Mouse (Mus musculus): Measurements from ENCODE around the gene Gm6793.

DNA sequence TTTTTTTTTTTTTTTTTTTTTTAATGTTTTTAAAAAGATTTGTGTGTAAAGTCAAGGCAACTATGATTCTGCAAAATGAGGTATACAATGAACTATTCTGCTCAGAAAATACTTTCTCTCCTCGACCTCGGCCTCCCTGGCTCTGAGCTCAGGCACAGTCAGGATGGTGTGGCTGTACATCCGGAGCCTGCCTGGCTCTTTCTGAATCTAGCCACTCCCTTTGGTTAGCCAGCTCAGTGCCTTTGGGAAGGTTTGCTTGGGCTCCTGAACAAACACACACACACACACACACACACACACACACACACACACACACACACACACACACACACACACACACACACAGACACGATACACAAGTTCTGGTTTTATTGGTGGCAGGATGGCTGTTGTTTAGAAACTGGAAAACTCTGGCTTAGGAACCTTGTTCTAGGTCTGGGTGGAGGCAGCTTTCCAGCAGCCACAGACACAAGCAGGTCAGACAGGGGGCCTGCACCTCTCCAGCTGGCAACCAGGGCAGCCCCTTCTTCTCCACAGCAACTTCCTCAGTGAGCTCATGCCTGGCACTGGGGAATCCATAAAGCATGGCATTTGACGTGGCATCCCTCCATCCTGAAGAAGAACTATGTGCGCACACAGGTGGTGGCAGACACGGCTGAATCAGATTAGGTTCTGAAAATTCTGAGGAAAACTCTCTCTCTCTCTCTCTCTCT, 49.8 kb downstream of the Gm6793 start:
- TF ChIP-seq CTCF (conservative IDR thresholded peaks at IDR 0.05 in 1 of 2, IDR thresholded peaks at IDR 0.05 in 1 of 2; ENCODE audit: low read depth in 2 of 2, low read length in 2 of 2), result no peak
- no peak for TF ChIP-seq ZC3H11A (IDR thresholded peaks at IDR 0.05; ENCODE audit: low read depth, low read length)
